Mouse (Mus musculus): Measurements from ENCODE around the gene Nid1.

The Nid1 gene

DNA sequence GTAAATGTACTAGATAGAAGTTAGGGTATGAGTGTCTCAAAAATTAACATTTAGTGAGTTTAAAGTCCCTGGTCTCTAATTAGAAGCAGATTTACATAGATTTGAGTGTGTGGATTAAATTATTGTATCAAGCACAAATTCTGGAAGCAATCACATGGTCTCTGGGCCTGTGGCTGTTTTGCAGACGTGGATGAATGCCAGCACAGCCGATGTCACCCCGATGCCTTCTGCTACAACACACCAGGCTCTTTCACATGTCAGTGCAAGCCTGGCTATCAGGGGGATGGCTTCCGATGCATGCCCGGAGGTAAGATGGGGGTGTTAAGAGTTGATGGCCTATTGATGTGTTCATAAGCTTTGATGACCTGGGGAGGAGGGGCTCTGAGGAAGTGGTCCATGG is 52.5 kb downstream of the Nid1 start:
- no peak for DNase-seq (ENCODE audit: low read depth, low spot score)

- DNase-seq (ENCODE audit: low read depth, low spot score) = no peak
These were observed 54.8 kb downstream of the Nid1 start for GRCm38 (mm10) chr13:13492151-13492550.

DNA sequence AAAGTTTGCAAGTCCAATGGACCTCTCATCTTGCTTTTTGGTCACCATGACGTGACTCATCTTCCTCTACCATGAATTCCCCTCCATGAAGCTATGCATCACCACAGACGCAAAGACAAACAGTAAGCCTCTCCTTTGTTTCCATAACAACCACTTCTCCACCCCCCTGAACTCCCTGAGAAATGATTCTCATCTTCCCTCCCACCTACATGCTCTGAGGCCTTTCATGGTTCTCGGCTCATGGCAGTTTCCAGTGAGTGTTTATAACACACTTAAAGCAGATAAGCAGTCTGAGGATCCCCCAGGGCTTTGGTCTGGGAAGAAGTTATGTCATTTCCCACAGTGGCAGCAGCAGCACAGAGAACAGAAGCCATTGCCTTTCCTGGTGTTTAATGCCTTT is 56.2 kb downstream of the Nid1 start:
- DNase-seq (ENCODE audit: low read depth, low spot score) = peak; percentile 38

- no peak for DNase-seq (ENCODE audit: low read depth, low spot score)
These were observed 60.7 kb downstream of the Nid1 start for GRCm38 (mm10) chr13:13498022-13498421.

DNA sequence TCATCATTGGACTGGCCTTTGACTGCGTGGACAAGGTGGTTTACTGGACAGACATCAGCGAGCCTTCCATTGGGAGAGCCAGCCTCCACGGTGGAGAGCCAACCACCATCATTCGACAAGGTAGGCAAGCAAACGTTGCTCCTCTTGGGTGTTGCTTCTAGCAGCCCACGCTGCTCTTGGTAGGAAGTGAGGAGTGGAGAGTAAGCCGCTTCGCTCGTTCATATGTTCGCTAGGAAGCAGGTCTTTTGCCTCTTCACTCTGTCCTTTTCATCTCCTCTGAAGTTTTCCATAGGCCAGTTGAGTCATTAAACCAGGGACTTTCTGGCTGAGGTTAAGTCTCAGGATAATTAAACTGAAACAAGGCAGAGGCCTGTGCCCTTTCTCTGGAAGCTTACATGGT is 65.1 kb downstream of the Nid1 start:
- no peak for DNase-seq (ENCODE audit: low read depth, low spot score)

DNA sequence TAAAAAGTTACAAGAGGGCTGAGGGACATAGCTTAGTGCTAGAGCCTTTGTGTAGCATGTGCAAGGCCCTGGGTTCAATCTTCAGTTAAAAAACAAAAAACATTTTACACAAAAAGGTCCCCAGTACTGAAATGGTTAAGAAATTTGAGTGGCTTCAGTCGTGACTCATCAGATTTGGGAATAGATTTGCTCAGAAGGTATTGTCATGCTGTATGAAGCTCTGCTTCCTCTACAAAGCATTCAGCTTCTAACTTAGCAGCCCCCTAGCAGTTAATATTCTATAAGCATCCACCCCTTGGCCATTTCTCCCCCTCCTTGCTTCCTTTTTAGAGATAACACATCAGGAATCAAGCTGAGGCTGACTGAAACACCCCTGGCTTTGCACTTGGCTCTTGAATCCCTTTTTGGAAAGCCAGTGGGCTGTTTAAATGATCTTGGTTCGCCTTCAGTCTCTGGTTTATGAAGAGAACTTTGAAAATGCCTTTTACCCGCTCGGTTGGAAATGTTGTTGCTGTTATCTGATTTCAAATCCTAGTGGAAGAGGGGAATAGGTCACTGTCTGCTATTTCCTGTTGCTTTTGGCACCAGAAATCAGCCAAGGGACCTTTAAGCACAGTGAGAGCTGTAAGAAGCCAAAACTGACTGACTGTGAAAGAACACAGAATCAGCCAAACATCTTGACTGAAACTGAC is 66.5 kb downstream of the Nid1 start:
- DNase-seq (ENCODE audit: low read depth, low spot score) = peak; percentile 51

GRCm38 (mm10) chr13:13505063-13505462 is 67.7 kb downstream of the Nid1 start:
- DNase-seq (ENCODE audit: low read depth, low spot score) = no peak

DNA sequence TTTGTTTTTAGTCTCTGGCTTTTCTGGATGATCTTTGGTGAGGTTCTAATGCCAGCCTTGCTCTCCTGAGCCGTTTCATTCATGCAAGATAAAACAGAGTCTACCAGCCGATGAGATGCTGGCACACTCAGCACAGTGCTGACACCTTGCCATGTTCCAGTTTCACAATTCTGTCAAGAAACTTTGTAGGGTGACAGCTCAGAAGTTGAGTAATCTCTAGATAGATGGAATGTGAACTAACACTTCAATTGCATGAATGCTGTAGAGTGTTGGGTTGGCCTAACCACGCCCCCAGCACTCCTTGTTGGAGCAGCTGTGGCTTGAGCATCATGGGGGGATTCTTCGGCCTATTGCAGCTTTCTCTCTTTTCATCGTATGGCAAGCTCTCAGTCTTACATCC is 69.2 kb downstream of the Nid1 start:
- no peak for DNase-seq (ENCODE audit: low read depth, low spot score)

DNA sequence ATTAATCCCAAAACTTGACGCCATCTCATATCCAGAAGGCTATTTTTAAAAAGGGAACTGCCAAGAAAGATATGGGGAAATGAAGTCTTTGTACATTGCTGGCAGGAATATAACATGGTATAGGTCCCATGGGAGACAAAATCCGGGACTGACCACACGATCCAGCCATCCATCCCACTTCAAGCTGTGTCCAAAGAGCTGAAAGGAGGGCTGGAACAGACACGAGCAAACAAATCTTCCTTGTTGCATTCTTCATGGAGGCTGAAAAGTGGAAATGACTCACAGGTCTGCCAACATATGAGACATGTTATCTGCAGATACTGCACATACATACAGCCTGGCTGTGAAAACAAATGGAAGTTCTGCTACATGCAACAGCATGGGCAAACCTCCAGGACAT is 77.5 kb downstream of the Nid1 start:
- peak; percentile 52 for DNase-seq (ENCODE audit: low read depth, low spot score)

DNA sequence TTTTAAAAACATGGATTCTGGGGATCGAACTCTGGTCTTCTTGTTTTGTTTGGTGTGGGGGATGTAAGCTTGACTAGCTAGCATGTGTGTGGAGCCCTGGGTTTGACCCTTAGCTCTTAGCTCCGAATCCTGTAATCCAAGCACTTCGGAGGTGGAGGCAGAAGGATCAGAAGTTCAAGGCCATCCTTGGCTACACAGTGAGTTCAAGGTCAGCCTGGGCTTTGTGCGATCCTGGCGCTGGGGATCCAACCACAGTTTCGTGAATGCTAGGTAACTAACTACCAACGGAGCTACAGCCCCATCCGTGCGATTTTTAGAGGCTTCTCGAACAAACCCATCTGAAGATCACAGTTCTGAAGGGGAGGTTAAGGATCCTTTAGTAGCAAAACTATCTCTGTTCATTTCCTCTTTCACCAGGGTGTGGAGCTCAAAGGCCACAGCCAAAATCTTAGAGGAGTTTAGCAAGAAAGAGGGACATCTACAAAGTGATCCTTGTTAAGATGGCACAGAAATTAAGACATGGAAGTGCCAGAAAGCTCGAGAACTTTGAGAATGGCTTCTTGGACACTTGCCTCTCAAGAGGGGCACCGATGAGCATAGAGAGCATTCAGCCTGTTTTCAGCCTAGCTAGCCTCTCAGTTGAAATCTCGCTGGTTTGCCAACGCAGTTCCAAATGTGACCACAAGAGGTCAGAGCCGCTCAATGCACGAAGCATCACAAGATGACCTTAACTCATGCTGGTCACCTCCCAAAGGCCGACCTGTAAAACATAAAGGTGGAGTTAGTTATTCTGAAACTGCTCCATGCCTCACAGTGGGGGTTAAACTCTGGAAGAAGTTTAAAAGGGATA is 79.2 kb downstream of the Nid1 start:
- DNase-seq (ENCODE audit: low read depth, low spot score) = peak; percentile 90

DNA sequence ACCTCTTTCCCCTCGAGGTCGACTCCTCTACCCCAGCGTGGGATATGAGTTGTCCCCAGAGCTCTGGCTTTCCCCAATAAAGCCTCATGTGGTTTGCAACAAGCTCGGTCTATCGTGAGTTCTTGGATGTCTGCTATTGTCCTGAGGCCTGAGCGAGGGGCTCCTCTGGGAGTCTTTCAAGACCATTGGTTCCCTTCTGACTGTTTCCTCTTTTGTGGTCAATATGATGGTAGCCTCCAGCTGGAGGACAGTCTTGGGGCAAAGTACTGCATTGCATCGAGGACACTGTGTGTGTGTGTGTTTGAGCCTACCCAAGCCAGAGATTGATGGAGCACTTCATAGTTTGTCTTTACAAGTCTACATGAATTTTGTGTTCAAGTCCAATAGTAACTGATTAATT is 80.8 kb downstream of the Nid1 start:
- no peak for DNase-seq (ENCODE audit: low read depth, low spot score)

GRCm38 (mm10) chr13:13520436-13520835 is 83.1 kb downstream of the Nid1 start:
- no peak for DNase-seq (ENCODE audit: low read depth, low spot score)

DNA sequence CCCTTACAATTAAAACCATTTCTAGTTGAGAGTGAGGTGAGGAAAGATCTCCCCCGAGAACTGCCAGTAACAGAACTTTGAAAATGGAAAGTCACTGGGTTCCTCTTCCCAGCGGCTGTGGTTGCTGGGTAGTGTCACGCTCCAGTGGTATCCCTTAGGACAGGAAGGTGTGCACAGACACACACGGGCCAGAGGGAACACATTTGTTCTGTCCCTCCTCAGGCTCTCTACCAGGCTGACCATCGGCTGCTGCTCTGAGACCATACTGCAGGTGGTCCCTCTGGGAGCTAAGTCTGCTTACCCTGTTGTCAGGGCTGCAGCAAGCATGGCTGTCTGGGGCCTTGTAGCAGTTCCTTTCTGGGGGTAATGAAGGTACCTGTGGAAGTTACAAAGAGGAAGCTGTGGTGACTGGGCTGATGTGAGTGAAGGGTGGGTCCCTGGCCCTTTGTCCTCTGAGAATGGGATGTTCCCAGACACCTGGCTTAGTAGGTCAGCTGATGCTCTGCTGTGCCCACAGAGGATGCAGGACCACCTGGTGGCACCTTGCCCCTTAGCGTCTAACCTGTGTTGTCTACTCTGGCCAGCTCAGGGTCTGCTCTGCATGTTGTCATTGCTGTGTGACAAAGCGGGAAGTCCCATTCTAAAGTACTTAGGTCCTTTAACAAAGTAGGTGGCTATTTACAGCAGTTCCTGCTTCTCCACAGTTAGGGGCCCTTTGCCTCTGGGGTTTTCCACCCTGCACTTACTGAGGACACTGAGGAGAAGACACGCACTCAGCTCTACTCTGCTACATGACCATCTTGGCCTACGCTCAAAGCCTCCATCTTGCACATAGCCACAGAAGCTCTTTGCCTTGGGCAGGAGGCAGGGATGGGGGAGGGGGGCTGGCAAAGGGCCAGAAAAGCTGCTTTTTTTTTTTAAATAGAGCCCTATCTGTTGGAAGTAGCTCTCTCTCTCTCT is 86.6 kb downstream of the Nid1 start:
- DNase-seq (ENCODE audit: low read depth, low spot score) = no peak

DNA sequence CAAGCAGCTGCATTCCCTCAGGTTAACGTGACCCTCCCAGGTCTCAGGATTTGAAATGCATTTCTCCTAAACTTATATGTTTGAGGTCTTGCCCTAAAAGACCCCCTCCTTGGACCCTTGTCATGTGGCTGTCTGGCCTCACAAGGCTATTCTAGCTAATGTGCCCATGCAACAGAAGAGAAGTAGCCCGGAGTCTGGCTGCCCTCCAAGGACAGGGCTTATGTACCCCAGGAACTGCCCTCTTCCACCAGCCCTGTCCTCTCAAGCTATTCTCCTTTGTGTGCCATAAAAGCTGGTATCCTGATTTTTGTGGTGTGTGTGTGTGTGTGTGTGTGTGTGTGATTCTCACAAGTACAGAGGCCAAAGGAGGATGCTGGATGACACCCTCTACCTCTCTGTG is 87.9 kb downstream of the Nid1 start:
- DNase-seq (ENCODE audit: low read depth, low spot score) = no peak

GRCm38 (mm10) chr13:13525877-13526276 is 88.5 kb downstream of the Nid1 start:
- no peak for DNase-seq (ENCODE audit: low read depth, low spot score)

GRCm38 (mm10) chr13:13529115-13529542 is 91.8 kb downstream of the Nid1 start:
- peak; percentile 92 for DNase-seq (ENCODE audit: low read depth, low spot score)

DNA sequence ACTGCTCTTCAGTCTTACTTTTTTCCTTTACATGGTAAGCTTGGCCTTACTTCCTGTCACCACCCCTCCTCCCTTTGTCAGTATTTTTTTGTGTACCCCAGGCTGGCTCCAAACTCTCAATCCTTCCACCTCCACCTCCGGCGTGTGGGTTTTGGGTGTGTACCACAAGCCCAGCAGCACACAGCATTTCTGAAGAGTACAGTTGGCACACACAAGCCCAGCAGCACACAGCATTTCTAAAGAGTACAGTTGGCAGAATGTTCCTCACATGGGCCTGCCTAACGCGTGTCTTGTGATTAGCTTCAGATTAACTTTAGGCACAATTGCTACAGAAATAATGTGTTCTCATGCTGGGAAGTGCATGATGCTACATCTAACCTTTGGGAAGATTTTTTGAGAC is 93.6 kb downstream of the Nid1 start:
- DNase-seq (ENCODE audit: low read depth, low spot score) = no peak

DNA sequence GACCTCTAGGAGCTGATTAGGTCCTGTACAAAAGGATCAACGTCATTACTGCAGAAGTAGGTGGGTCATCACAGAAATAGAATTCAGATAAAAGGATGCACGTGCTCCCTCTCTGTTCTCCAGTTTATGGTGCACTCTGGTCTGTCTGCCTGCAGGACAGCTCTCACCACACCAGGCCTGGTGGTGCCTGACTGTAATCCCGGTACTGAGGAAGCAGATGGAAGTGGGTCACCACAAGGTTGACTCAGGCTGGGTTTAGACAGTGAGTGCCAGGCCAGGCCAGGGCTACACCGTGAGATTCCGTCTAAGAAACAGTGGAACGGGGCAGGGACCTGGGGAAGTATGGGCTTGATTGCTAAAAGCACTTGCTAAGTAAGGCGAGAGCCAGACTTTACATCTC is 94.6 kb downstream of the Nid1 start:
- no peak for DNase-seq (ENCODE audit: low read depth, low spot score)

GRCm38 (mm10) chr13:13536555-13536954 is 99.2 kb downstream of the Nid1 start:
- no peak for DNase-seq (ENCODE audit: low read depth, low spot score)

- DNase-seq (ENCODE audit: low read depth, low spot score) = no peak
These were observed 100.1 kb downstream of the Nid1 start for GRCm38 (mm10) chr13:13537272-13538015.

DNA sequence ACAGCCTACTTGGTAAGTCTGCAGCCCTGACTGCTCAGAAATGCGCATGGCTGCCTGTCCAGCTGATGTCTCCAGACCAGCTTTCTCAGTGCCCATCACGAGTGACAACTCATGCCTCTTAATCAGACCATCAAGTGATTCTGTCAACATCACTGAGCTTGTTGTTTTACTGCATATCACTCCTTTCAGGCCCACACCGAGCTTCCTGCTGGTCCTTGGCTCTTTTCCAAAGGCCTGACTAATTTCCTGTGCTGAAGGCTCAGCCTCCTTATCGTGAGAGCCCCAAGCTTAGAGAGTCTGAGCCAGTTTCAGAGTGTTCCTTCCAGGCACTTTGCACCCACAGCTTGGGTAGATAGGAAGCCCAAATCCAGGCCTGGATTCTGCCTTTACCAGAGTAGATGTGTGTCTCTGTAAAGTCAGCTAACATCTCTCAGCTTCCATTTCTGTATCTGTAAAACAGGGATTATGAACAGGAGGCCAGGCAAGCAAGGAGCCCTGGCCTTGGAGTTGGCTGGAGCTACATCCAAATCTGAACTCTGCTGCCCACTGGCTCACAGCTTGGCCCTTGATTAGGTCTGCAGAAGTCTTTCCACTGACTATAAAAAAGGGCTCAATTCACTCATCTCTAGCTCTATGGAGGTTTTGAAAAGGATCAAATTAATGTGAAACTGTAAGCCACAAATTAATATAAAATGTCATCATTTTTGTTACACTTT is 101.4 kb downstream of the Nid1 start:
- peak; percentile 96 for DNase-seq (ENCODE audit: low read depth, low spot score)

Measured in 3T3-L1 (cell line).